Mouse (Mus musculus) liver, embryonic 14.5 days (tissue): ENCODE measurements around the gene Msi2. TPM values are rescaled to one million over a fixed set of nuclear protein-coding genes. Genes with fewer than 3 reads are reported as not detected.

Experiments used
- ATAC-seq: fragments of 200-750 bp; cut with Nextera tagmentation; 2 replicates; pipeline ENCODE4 v1.8.0; 2017; ENCODE audit warnings: moderate number of reproducible peaks, mild to moderate bottlenecking, moderate library complexity; ENCODE audit not compliant: insufficient read depth
- DNase-seq, 3 experiments: peaks; one replicate each; pipeline ENCODE4 v3.0.0-alpha.2; 2012 to 2013; ENCODE audit warnings: low read depth in 3 of 3, low spot score in 3 of 3
- H3K27ac ChIP-seq: fragments of 300-500 bp; sonication (generic); 2 replicates; pipeline ENCODE4 v1.5.1; 2014; ENCODE audit warnings: moderate library complexity, mild to moderate bottlenecking, control low read depth, inconsistent platforms
- H3K27me3 ChIP-seq: fragments of 300-500 bp; sonication (generic); 2 replicates; pipeline ENCODE4 v1.6.1; 2014; ENCODE audit warnings: mild to moderate bottlenecking, low read length, moderate library complexity; ENCODE audit not compliant: control insufficient read depth, insufficient read depth
- H3K36me3 ChIP-seq: fragments of 300-500 bp; sonication (generic); replicated peaks from 2 replicates; pipeline ENCODE4 v1.6.1; 2014; ENCODE audit warnings: low read depth; ENCODE audit not compliant: control insufficient read depth, insufficient read depth
- H3K4me1 ChIP-seq, 2 experiments: fragments of 200-500 bp in 1 of 2; fragments of 300-500 bp in 1 of 2; sonication (generic) in 1 of 2; replicated peaks; 2 replicates each; pipeline ENCODE4 v1.6.1; 2012 to 2014; ENCODE audit warnings: antibody characterized with exemption in 1 of 2, inconsistent platforms in 1 of 2, low read length in 1 of 2; ENCODE audit not compliant: control insufficient read depth in 2 of 2, insufficient read depth in 2 of 2
- H3K4me2 ChIP-seq: fragments of 300-500 bp; sonication (generic); 2 replicates; pipeline ENCODE4 v1.6.1; 2014; ENCODE audit warnings: low read depth, mild to moderate bottlenecking, control low read depth, moderate library complexity
- H3K4me3 ChIP-seq, 2 experiments: fragments of 200-500 bp in 1 of 2; fragments of 300-500 bp in 1 of 2; sonication (generic) in 1 of 2; 2 replicates each; pipeline ENCODE4 v1.5.1; 2012 to 2014; ENCODE audit warnings: low read depth in 2 of 2, low read length in 2 of 2, mild to moderate bottlenecking in 2 of 2, control low read depth in 1 of 2, inconsistent platforms in 1 of 2, moderate library complexity in 1 of 2; ENCODE audit not compliant: insufficient read depth in 1 of 2
- H3K9ac ChIP-seq: fragments of 300-500 bp; sonication (generic); replicated peaks from 2 replicates; pipeline ENCODE4 v1.6.1; 2014; ENCODE audit warnings: mild to moderate bottlenecking, control low read depth, moderate library complexity
- H3K9me3 ChIP-seq: fragments of 300-500 bp; sonication (generic); 2 replicates; pipeline ENCODE4 v1.6.1; 2016; ENCODE audit warnings: low read length, mixed read lengths; ENCODE audit not compliant: control insufficient read depth
- CTCF ChIP-seq: IDR thresholded peaks from 2 replicates; pipeline ENCODE4 v1.5.1; 2016; ENCODE audit warnings: antibody characterized with exemption, low read depth, control low read depth
- EP300 ChIP-seq: IDR thresholded peaks from 2 replicates; pipeline ENCODE4 v1.6.1; 2016; ENCODE audit warnings: antibody characterized with exemption, low read depth
- WGBS: fragments of 180-500 bp; shearing (Covaris S2); extraction: QIAGEN DNeasy Blood & Tissue Kit; methylation state at CpG from one replicate; pipeline ENCODE4 v1.1.7; 2014; ENCODE audit not compliant: insufficient replicate concordance; 5-methylcytosine and 5-hydroxymethylcytosine counted together
- polyA plus RNA-seq, 2 experiments: library from polyadenylated mRNA; depleted of rRNA in 1 of 2; stranded (reverse) in 1 of 2; unstranded in 1 of 2; fragments of >200 nt; fragmentation: Nextera tagmentation in 1 of 2; extraction: Ambion mirVana in 1 of 2; gene quantifications; 2 replicates each; pipeline versions ENCODE4 v1.2.1 to v1.2.3; 2012 to 2014

The Msi2 gene
- polyA plus RNA-seq, 2 experiments, result 2.1 to 6.2 TPM

- H3K9ac ChIP-seq, result no peak overlapping the region
Observed at GRCm38 (mm10) chr11:88618005-88618501, 100.3 kb downstream of the Msi2 start.

GRCm38 (mm10) chr11:88617380-88617779 is 100.9 kb downstream of the Msi2 start:
- TF ChIP-seq CTCF, result no peak
- TF ChIP-seq EP300, result no peak
- Histone ChIP-seq H3K27ac (no peak overlapping the region), H3K9me3 (no peaks in the 10 kb centered on the region), H3K9ac (no peak overlapping the region), H3K4me3 (no peak overlapping the region), H3K4me1 (peaks cover 17 to 49% of the 10 kb centered on the region in 2 experiments), H3K4me2 (no peak overlapping the region), H3K27me3 (no peaks in the 10 kb centered on the region), H3K36me3 (no peaks in the 10 kb centered on the region)
- WGBS, result 90% methylated on average over 11 of the region's 11 CpGs
- no peak for ATAC-seq
- no peak for DNase-seq

More at GRCm38 (mm10) chr11:88618005-88618501, 100.3 kb downstream of the Msi2 start:
- DNase-seq, result no peak
- WGBS, result 71% methylated on average over 16 of the region's 16 CpGs
- Histone ChIP-seq H3K36me3 (no peaks in the 10 kb centered on the region), H3K27me3 (no peaks in the 10 kb centered on the region), H3K9me3 (no peaks in the 10 kb centered on the region), H3K4me1 (peaks cover 17 to 47% of the 10 kb centered on the region in 2 experiments), H3K4me3 (no peak overlapping the region), H3K4me2 (no peak overlapping the region), H3K27ac (no peak overlapping the region)
- ATAC-seq, result no peak
- no peak for TF ChIP-seq EP300
- no peak for TF ChIP-seq CTCF

- TF ChIP-seq EP300 (no peak), CTCF (no peak)
- ATAC-seq (peak; percentile 63; the same call in 1 of the 2 replicates), DNase-seq (no peak)
- WGBS, result 37% methylated on average over 11 of the region's 11 CpGs
- H3K9ac ChIP-seq, result peak overlapping the region; percentile 34; the same call in 1 of the 2 replicates
- peaks cover 17 to 32% of the 10 kb centered on the region in 2 experiments for H3K4me1 ChIP-seq
- H3K27ac ChIP-seq, result no peak overlapping the region
- 0 out of 4 replicates have a peak overlapping the region, but pooled peaks of 1 of the 2 experiments have one; percentile 16 for H3K4me3 ChIP-seq
- peak overlapping the region; percentile 63 for H3K4me2 ChIP-seq
- no peaks in the 10 kb centered on the region for H3K27me3 ChIP-seq
- H3K9me3 ChIP-seq, result no peaks in the 10 kb centered on the region
- no peaks in the 10 kb centered on the region for H3K36me3 ChIP-seq
Observed at GRCm38 (mm10) chr11:88614527-88615305, 103.6 kb downstream of the Msi2 start.

- Histone ChIP-seq H3K4me1 (peaks cover 19 to 37% of the 10 kb centered on the region in 2 experiments), H3K4me2 (peak overlapping the region; percentile 63), H3K9ac (peak overlapping the region; percentile 34), H3K27ac (no peak overlapping the region), H3K9me3 (no peaks in the 10 kb centered on the region), H3K36me3 (no peaks in the 10 kb centered on the region), H3K27me3 (no peaks in the 10 kb centered on the region), H3K4me3 (0 out of 4 replicates have a peak overlapping the region, but pooled peaks of 1 of the 2 experiments have one; percentile 16)
- ATAC-seq, result peak; percentile 47; the same call in 1 of the 2 replicates
- no peak for DNase-seq
- TF ChIP-seq CTCF, result no peak
- no peak for TF ChIP-seq EP300
- 11% methylated on average over 11 of the region's 11 CpGs for WGBS
Observed at GRCm38 (mm10) chr11:88613771-88614526, 104.4 kb downstream of the Msi2 start.
